In the genomic region with DNA sequence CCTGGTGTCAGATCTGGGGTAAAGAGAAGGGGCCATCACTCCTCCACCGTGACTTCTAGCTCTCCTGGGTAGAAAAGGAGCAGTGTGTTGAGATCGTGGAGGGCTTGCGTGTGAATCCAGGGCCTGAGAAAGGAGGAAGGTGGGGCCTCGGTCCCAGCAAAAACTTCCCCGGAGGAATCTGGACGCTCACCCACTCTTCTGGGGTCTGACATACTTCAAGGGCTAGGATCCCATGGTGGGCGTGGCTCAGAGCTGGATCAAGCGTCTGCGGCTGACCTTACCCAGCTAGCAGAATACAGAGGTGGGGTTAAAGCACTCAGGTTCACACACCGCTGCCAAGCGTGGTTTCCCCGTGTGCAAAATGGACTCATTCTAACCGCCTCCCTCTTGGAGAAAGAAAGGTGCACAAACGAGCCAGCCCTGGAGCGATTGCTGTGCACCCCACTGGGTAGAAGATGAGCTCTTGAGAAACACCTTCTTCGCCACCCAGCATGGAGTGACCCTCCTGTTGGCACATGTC, we compare ENCODE assay signal across 29 mouse cellular contexts.
DNase-seq lines count a peak whose midpoint lies in the region; ATAC-seq and TF ChIP-seq lines count a peak whose summit lies in the region.
"Had no signal": no experiment of that assay in that cellular context is flagged by ENCODE, and none has a peak within 500 bp of the region (broad histone marks: within the 10 kb centered on the region; RNA-seq: fewer than 3 reads in every experiment).

No protein-coding gene starts in this region.

- no peaks in the 10 kb centered on the region for H3K9me3 ChIP-seq in heart, embryonic 12.5 days (replicated peaks)
- H3K9me3 ChIP-seq in liver, embryonic 11.5 days (ENCODE audit: control insufficient read depth, low read length), result no peaks in the 10 kb centered on the region
- H3K9me3 ChIP-seq in liver, postnatal 0 days (ENCODE audit: low read length), result no peaks in the 10 kb centered on the region
- H3K9me3 ChIP-seq: embryonic facial prominence, embryonic 12.5 days; embryonic facial prominence, embryonic 15.5 days; forebrain, embryonic 12.5 days; heart, embryonic 15.5 days; hindbrain, embryonic 10.5 days; hindbrain, embryonic 13.5 days; intestine, embryonic 15.5 days had no signal

- no peak for TF ChIP-seq EP300 in liver, postnatal 0 days (IDR thresholded peaks at IDR 0.05; ENCODE audit: low read depth)

- peaks cover 9% of the 10 kb centered on the region for H3K4me1 ChIP-seq in heart, embryonic 12.5 days (replicated peaks)
- no peaks in the 10 kb centered on the region for H3K4me1 ChIP-seq in liver, embryonic 11.5 days (replicated peaks; ENCODE audit: control insufficient read depth, insufficient read depth, low read length)
- no peaks in the 10 kb centered on the region for H3K4me1 ChIP-seq in liver, postnatal 0 days (ENCODE audit: insufficient read depth)
- H3K4me1 ChIP-seq: forebrain, embryonic 12.5 days; heart, embryonic 15.5 days; hindbrain, embryonic 10.5 days; hindbrain, embryonic 13.5 days; intestine, embryonic 15.5 days had no signal

- no peaks in the 10 kb centered on the region for H3K27me3 ChIP-seq in heart, embryonic 12.5 days (replicated peaks)
- H3K27me3 ChIP-seq in liver, embryonic 11.5 days (replicated peaks; ENCODE audit: control insufficient read depth, insufficient read depth, low read length), result no peaks in the 10 kb centered on the region
- H3K27me3 ChIP-seq in liver, postnatal 0 days (ENCODE audit: insufficient read depth, low read length), result no peaks in the 10 kb centered on the region
- H3K27me3 ChIP-seq: embryonic facial prominence, embryonic 12.5 days; embryonic facial prominence, embryonic 15.5 days; forebrain, embryonic 12.5 days; heart, embryonic 15.5 days; hindbrain, embryonic 13.5 days; intestine, embryonic 15.5 days had no signal

- no peak for ATAC-seq in heart, embryonic 12.5 days (ENCODE audit: insufficient number of reproducible peaks, low FRiP score)
- ATAC-seq in liver, embryonic 11.5 days (replicated peaks; ENCODE audit: low FRiP score), result no peak
- ATAC-seq in liver, postnatal 0 days, result no peak
- ATAC-seq: forebrain, embryonic 16.5 days; hindbrain, embryonic 16.5 days; intestine, embryonic 15.5 days had no signal

- H3K27ac ChIP-seq in heart, embryonic 12.5 days (ENCODE audit: poor library complexity, severe bottlenecking), result no peak overlapping the region
- no peak overlapping the region for H3K27ac ChIP-seq in liver, embryonic 11.5 days (ENCODE audit: low read depth, low read length)
- no peak overlapping the region for H3K27ac ChIP-seq in liver, postnatal 0 days (ENCODE audit: low read depth)
- H3K27ac ChIP-seq: embryonic facial prominence, embryonic 12.5 days; embryonic facial prominence, embryonic 15.5 days; forebrain, embryonic 12.5 days; gastrocnemius, adult 2 months; heart, adult 2 months; heart, embryonic 15.5 days; hindbrain, embryonic 10.5 days; hindbrain, embryonic 13.5 days; intestine, embryonic 15.5 days had no signal

- no peak for TF ChIP-seq CTCF in liver, postnatal 0 days (IDR thresholded peaks at IDR 0.05; ENCODE audit: low read depth)

- no peak overlapping the region for H3K9ac ChIP-seq in heart, embryonic 12.5 days
- no peak overlapping the region for H3K9ac ChIP-seq in liver, embryonic 11.5 days (ENCODE audit: low read depth, low read length)
- H3K9ac ChIP-seq in liver, postnatal 0 days (replicated peaks), result no peak overlapping the region
- H3K9ac ChIP-seq: embryonic facial prominence, embryonic 12.5 days; embryonic facial prominence, embryonic 15.5 days; forebrain, embryonic 12.5 days; heart, embryonic 15.5 days; hindbrain, embryonic 13.5 days; intestine, embryonic 15.5 days had no signal

- DNase-seq in heart, adult 11 months, result peak; percentile 82
- peak; percentile 17 for DNase-seq in liver, embryonic 11.5 days (ENCODE audit: low spot score)
- DNase-seq in liver, postnatal 0 days, result no peak
- peak; percentile 38 for DNase-seq in ZHBTc4 (ENCODE audit: low read depth, low spot score)
- DNase-seq in gastrocnemius, adult 18-20 months (ENCODE audit: low spot score), result no peak
- no peak for DNase-seq in adrenal gland, adult 8-10 months
- DNase-seq: adrenal gland, adult 2 months; adrenal gland, postnatal 36 days; B cell, adult 2 months; cerebellum, adult 18-20 months; cerebellum, adult 9-10 months; cerebellum, postnatal 14 days; gastrocnemius, adult 2 months; gastrocnemius, postnatal 14 days; heart, adult 2 months; heart, postnatal 10 days; heart, postnatal 36 days; kidney, adult 11 months had no signal

- 79% methylated on average over 16 of the region's 16 CpGs for WGBS in heart, embryonic 12.5 days
- WGBS in liver, embryonic 11.5 days, result 85% methylated on average over 16 of the region's 16 CpGs
- 81% methylated on average over 16 of the region's 16 CpGs for WGBS in liver, postnatal 0 days (ENCODE audit: insufficient replicate concordance)

- no peak overlapping the region for H3K4me2 ChIP-seq in heart, embryonic 12.5 days
- no peak overlapping the region for H3K4me2 ChIP-seq in liver, embryonic 11.5 days
- no peak overlapping the region for H3K4me2 ChIP-seq in liver, postnatal 0 days (ENCODE audit: low read depth, low read length)
- H3K4me2 ChIP-seq: embryonic facial prominence, embryonic 12.5 days; embryonic facial prominence, embryonic 15.5 days; forebrain, embryonic 12.5 days; heart, embryonic 11.5 days; heart, embryonic 15.5 days; hindbrain, embryonic 13.5 days; intestine, embryonic 15.5 days had no signal

- no peaks in the 10 kb centered on the region for H3K36me3 ChIP-seq in heart, embryonic 12.5 days
- no peaks in the 10 kb centered on the region for H3K36me3 ChIP-seq in liver, embryonic 11.5 days (ENCODE audit: control insufficient read depth, insufficient read depth, low read length)
- H3K36me3 ChIP-seq in liver, postnatal 0 days (replicated peaks; ENCODE audit: insufficient read depth, low read length), result no peaks in the 10 kb centered on the region
- H3K36me3 ChIP-seq: embryonic facial prominence, embryonic 12.5 days; embryonic facial prominence, embryonic 15.5 days; forebrain, embryonic 12.5 days; heart, embryonic 15.5 days; hindbrain, embryonic 10.5 days; hindbrain, embryonic 13.5 days; intestine, embryonic 15.5 days had no signal

- H3K4me3 ChIP-seq in heart, embryonic 12.5 days, result no peak overlapping the region
- no peak overlapping the region for H3K4me3 ChIP-seq in liver, embryonic 11.5 days (ENCODE audit: low read depth, low read length)
- no peak overlapping the region for H3K4me3 ChIP-seq in liver, postnatal 0 days (ENCODE audit: low read depth, low read length)
- H3K4me3 ChIP-seq: embryonic facial prominence, embryonic 12.5 days; embryonic facial prominence, embryonic 15.5 days; forebrain, embryonic 12.5 days; gastrocnemius, adult 2 months; heart, adult 2 months; heart, embryonic 15.5 days; hindbrain, embryonic 10.5 days; hindbrain, embryonic 13.5 days; intestine, embryonic 15.5 days had no signal

Comparison
In these comparisons a context has a peak if more than half of its experiments do, and no peak if none do; other contexts are left out.
1. DNase-seq: peak in heart, adult 11 months (single experiment), liver, embryonic 11.5 days (single experiment) and ZHBTc4 (single experiment); none in liver, postnatal 0 days (single experiment), gastrocnemius, adult 18-20 months (single experiment) and adrenal gland, adult 8-10 months (single experiment).